Mouse (Mus musculus) E14TG2a.4 (cell line): ENCODE measurements around the gene Glb1.

Source experiments
- H3K27me3 ChIP-seq: 2 replicates; pipeline ENCODE4 v1.6.1; 2014; ENCODE audit warnings: low read length, control low read depth; ENCODE audit not compliant: insufficient read depth
- H3K36me3 ChIP-seq: 2 replicates; pipeline ENCODE4 v1.6.1; 2014; ENCODE audit warnings: low read length, control low read depth; ENCODE audit not compliant: insufficient read depth
- H3K4me1 ChIP-seq: replicated peaks from 2 replicates; pipeline ENCODE4 v1.6.1; 2014; ENCODE audit warnings: low read depth, low read length, control low read depth
- H3K4me3 ChIP-seq: replicated peaks from 2 replicates; pipeline ENCODE4 v1.5.1; 2014; ENCODE audit warnings: mild to moderate bottlenecking, low read length
- H3K9me3 ChIP-seq: 2 replicates; pipeline ENCODE4 v1.6.1; 2014; ENCODE audit warnings: low read length, control low read depth
- CTCF ChIP-seq: conservative IDR thresholded peaks from 2 replicates; pipeline ENCODE4 v1.5.1; 2014; ENCODE audit warnings: low read length
- NANOG ChIP-seq: IDR thresholded peaks from 2 replicates; pipeline ENCODE4 v1.6.1; 2014; ENCODE audit warnings: borderline replicate concordance, low read length, mixed read lengths
- POU5F1 ChIP-seq: IDR thresholded peaks from 2 replicates; pipeline ENCODE4 v1.6.1; 2014; ENCODE audit warnings: low read length, borderline replicate concordance

Glb1 gene

GRCm38 (mm10) chr9:114480940-114481339, 80.1 kb downstream of the Glb1 start:
- Histone ChIP-seq H3K27me3 (no peaks in the 10 kb centered on the region), H3K4me3 (no peak overlapping the region), H3K9me3 (no peaks in the 10 kb centered on the region), H3K36me3 (peaks cover 13% of the 10 kb centered on the region), H3K4me1 (peaks cover 23% of the 10 kb centered on the region)
- TF ChIP-seq NANOG (no peak), POU5F1 (no peak), CTCF (no peak)

DNA sequence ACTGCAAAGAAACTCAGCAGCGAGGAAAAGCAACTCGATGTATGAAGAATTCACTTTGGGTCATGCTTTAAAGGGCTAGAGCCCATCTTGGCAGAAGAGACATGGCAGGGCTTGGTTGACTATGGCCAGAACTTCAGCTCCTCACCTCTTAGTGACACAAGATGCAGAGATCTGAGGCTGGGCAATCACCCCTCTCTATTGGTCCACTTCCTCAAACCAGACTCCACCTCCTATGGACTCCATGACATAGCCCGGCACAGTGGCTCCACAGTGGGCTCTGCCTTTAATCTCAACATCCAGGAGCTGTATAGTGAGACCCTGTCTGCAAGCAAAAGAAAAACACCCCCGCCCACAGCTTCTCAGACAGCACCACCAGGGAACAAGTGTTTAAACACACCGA, 83.9 kb downstream of the Glb1 start:
- Histone ChIP-seq H3K4me3 (peak overlapping the region; percentile 50), H3K9me3 (no peaks in the 10 kb centered on the region), H3K36me3 (no peaks in the 10 kb centered on the region; the same call in 1 of the 2 replicates), H3K4me1 (peaks cover 41% of the 10 kb centered on the region), H3K27me3 (no peaks in the 10 kb centered on the region)
- TF ChIP-seq CTCF, result no peak
- TF ChIP-seq POU5F1, result no peak
- TF ChIP-seq NANOG, result no peak

- TF ChIP-seq CTCF (no peak), NANOG (no peak), POU5F1 (no peak)
- H3K36me3 ChIP-seq, result no peaks in the 10 kb centered on the region; the same call in 1 of the 2 replicates
- H3K4me3 ChIP-seq, result no peak overlapping the region
- H3K4me1 ChIP-seq, result peaks cover 45% of the 10 kb centered on the region
- H3K27me3 ChIP-seq, result no peaks in the 10 kb centered on the region
- H3K9me3 ChIP-seq, result no peaks in the 10 kb centered on the region
These were observed 85.9 kb downstream of the Glb1 start for GRCm38 (mm10) chr9:114486808-114487207.

DNA sequence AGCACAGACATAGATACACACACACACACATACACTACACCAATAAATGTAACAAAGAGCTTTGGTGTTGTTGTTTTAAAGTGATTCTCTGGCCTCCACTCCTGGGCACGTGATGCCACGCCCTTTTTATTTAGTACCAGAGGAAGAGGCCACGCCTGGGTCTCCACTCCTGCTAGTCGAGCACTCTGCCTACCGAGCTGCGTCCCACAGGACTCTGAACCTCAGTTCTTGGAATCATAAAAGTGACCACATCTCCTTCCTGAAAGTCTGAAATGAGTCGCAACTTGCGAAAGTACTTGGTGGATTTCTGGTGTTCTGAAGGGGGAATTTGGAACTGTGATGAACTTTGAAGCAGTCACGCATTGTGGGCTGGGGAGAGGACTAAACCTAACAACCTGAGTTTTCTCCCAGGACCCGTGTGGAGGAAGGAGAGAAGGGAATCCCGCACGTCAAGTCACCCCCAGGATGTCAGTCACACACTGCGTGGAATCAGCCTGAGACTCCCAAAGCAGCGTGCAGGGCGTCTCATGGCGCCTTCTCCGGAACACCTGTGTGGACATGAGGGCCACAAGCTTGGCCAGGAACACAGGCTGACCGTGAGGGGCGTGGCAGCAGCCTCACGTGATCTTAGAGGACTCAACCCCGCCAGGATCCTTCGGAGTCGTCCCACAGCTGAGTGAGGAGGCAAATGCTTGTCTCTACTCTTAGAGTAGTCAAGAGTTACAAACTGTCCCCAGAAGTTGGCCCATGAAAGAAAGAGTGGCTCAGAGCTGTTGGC, 86.8 kb downstream of the Glb1 start:
- Histone ChIP-seq H3K4me1 (peaks cover 53% of the 10 kb centered on the region), H3K4me3 (peak overlapping the region; percentile 37; the same call in 1 of the 2 replicates)

GRCm38 (mm10) chr9:114496469-114496868, 95.6 kb downstream of the Glb1 start:
- Histone ChIP-seq H3K36me3 (no peaks in the 10 kb centered on the region), H3K27me3 (no peaks in the 10 kb centered on the region), H3K9me3 (no peaks in the 10 kb centered on the region), H3K4me1 (peaks cover 57% of the 10 kb centered on the region), H3K4me3 (no peak overlapping the region)
- TF ChIP-seq CTCF (no peak), POU5F1 (no peak), NANOG (no peak)

More for the DNA sequence above, 86.8 kb downstream of the Glb1 start:
- H3K27me3 ChIP-seq, result no peaks in the 10 kb centered on the region
- H3K36me3 ChIP-seq, result no peaks in the 10 kb centered on the region
- TF ChIP-seq NANOG, result no peak
- TF ChIP-seq POU5F1, result no peak
- no peak for TF ChIP-seq CTCF
- H3K9me3 ChIP-seq, result no peaks in the 10 kb centered on the region

DNA sequence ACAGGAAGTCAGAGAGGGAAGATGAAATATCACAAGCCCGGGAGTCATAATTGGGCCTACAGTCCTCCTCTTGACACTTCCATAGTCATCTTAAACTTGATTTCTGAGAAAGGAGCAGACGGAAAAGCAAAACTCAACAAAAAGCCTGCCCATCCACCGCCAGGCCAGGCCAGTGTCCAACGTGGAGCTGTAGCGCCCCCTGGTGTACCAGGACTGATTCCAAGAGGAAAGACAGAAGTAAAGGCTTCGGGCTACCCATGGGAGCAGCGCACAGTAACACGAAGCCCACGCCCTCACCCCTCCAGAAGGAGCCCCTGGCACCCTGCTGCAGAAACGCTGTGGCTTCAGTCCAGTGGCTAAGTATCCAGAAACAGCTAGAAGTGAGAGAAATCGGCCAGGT, 97.3 kb downstream of the Glb1 start:
- Histone ChIP-seq H3K9me3 (no peaks in the 10 kb centered on the region), H3K27me3 (no peaks in the 10 kb centered on the region), H3K4me3 (peak overlapping the region; percentile 57), H3K4me1 (peaks cover 61% of the 10 kb centered on the region), H3K36me3 (no peaks in the 10 kb centered on the region)
- TF ChIP-seq NANOG, result no peak
- TF ChIP-seq CTCF, result peak; percentile 76

- no peak for TF ChIP-seq NANOG
- TF ChIP-seq CTCF, result peak; percentile 68
- TF ChIP-seq POU5F1, result no peak
- Histone ChIP-seq H3K36me3 (peaks cover 8% of the 10 kb centered on the region), H3K4me3 (peak overlapping the region; percentile 60), H3K27me3 (no peaks in the 10 kb centered on the region), H3K9me3 (no peaks in the 10 kb centered on the region), H3K4me1 (peaks cover 71% of the 10 kb centered on the region)
These were observed 99.1 kb downstream of the Glb1 start for GRCm38 (mm10) chr9:114499783-114500515.

DNA sequence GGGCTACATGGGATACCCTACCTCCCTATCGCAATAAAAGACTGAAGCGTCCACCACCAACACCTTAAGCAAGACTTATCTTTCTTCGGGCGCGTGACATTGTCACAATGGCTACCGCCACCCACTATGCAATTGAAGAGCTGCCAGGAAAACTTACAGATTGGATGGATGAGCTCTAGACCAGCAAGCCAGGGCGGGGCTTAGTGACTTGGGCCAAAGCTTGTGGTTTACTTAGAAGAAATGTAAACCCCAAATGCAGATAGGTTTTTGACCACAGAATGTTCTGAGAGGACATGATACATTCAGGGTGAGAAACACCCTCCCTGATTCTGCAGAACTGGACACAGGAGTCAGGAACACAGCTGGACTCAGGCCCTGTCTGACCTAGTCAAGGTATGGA, 100.2 kb downstream of the Glb1 start:
- peaks cover 73% of the 10 kb centered on the region for H3K4me1 ChIP-seq
- TF ChIP-seq CTCF, result no peak
- no peak for TF ChIP-seq NANOG
- no peak for TF ChIP-seq POU5F1
- H3K9me3 ChIP-seq, result no peaks in the 10 kb centered on the region

More for the DNA sequence above, 100.2 kb downstream of the Glb1 start:
- Histone ChIP-seq H3K27me3 (no peaks in the 10 kb centered on the region), H3K4me3 (peak overlapping the region; percentile 24; the same call in 1 of the 2 replicates), H3K36me3 (peaks cover 20% of the 10 kb centered on the region)
